In genomic region chr11:3954876-3955275, GRCm38 (mm10) we compare ENCODE assay signal across 21 mouse cellular contexts. TPM values are rescaled to one million over a fixed set of nuclear protein-coding genes. Genes with fewer than 3 reads are reported as not detected.
"Had no signal": no experiment of that assay in that cellular context is flagged by ENCODE, and none has a peak within 500 bp of the region (broad histone marks: within the 10 kb centered on the region; RNA-seq: fewer than 3 reads in every experiment).

No protein-coding gene starts in this region.

RNA-seq across cellular contexts. Expression of gene 4930556J24Rik, which starts 21.7 kb away (rescaled TPM):
- total RNA-seq: left cerebral cortex, postnatal 14 days; left cerebral cortex, postnatal 25 days; left cerebral cortex, postnatal 4 days; megakaryocyte progenitor cell, adult 5-6 weeks; megakaryocyte, adult 5-6 weeks; megakaryocyte-erythroid progenitor cell, adult 5-6 weeks; monocyte, adult 5-6 weeks had no signal
- polyA plus RNA-seq: limb, embryonic 11.5 days; limb, embryonic 12.5 days; limb, embryonic 14.5 days; limb, embryonic 15.5 days; liver, adult 2 months; liver, embryonic 13.5 days; liver, embryonic 14.5 days; liver, postnatal 0 days; lung, adult 2 months; lung, postnatal 0 days; macrophage; midbrain, embryonic 11.5 days; neural tube, embryonic 11.5 days had no signal

RNA-seq across cellular contexts. Expression of gene Gal3st1, which starts 28.6 kb away (rescaled TPM):
- total RNA-seq: megakaryocyte-erythroid progenitor cell, adult 5-6 weeks had no signal
- polyA plus RNA-seq: macrophage; midbrain, embryonic 11.5 days; myocyte had no signal
